21 mouse cellular contexts compared by ENCODE assay signal in the genomic region with DNA sequence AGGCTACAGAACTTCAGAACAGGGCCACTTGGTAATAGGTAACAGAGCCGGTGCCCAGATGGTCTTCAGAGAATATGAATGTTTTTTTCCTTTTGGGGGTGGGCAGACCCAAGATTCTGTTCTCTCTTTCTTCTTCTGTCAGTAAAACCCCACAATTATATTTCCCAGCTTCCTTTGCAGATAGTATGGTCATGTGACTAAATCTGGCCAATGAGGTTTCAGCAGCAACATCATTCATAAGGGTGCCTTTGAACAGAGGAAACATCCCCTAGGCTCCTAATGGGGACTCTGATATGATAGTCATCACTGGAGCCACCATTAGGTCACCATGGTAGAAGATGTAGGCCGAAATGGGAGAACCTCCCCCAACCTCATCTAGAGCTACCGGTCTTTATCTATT. TPM values are rescaled to one million over a fixed set of nuclear protein-coding genes. Genes with fewer than 3 reads are reported as not detected.
DNase-seq lines count a peak whose midpoint lies in the region; TF ChIP-seq lines count a peak whose summit lies in the region.
"Had no signal": no experiment of that assay in that cellular context is flagged by ENCODE, and none has a peak within 500 bp of the region (broad histone marks: within the 10 kb centered on the region; RNA-seq: fewer than 3 reads in every experiment).

No protein-coding gene starts in this region.

- no peaks in the 10 kb centered on the region for H3K79me3 ChIP-seq in C2C12 (ENCODE audit: low read depth)

- TF ChIP-seq EP300 in CH12.LX (IDR thresholded peaks at IDR 0.05; ENCODE audit: low read length): no peak

- H3K9me3 ChIP-seq in CH12.LX (replicated peaks; ENCODE audit: low read length): no peaks in the 10 kb centered on the region
- H3K9me3 ChIP-seq in forebrain, embryonic 10.5 days: no peaks in the 10 kb centered on the region
- H3K9me3 ChIP-seq: embryonic facial prominence, embryonic 10.5 days; embryonic facial prominence, embryonic 12.5 days; forebrain, embryonic 12.5 days had no signal

- TF ChIP-seq POLR2A in CH12.LX (IDR thresholded peaks at IDR 0.05; ENCODE audit: low read depth, low read length) (no peak), myocyte (IDR thresholded peaks at IDR 0.05; ENCODE audit: insufficient read length, low read depth) (no peak)

- H3K4me2 ChIP-seq in CH12.LX (ENCODE audit: insufficient read depth, low read depth, poor library complexity, severe bottlenecking) (no peak overlapping the region), myocyte (ENCODE audit: low read depth) (peak overlapping the region; percentile 44)
- H3K4me2 ChIP-seq: embryonic facial prominence, embryonic 12.5 days; forebrain, embryonic 12.5 days had no signal

- no peak overlapping the region for H3K9ac ChIP-seq in CH12.LX (ENCODE audit: insufficient read depth, low read depth)
- H3K9ac ChIP-seq: embryonic facial prominence, embryonic 12.5 days; forebrain, embryonic 12.5 days had no signal

- 97% methylated on average over 3 of the region's 3 CpGs for WGBS in forebrain, embryonic 10.5 days

- peaks cover 21 to 33% of the 10 kb centered on the region in 2 experiments for H3K4me1 ChIP-seq in CH12.LX (ENCODE audit: control insufficient read depth in 1 of 2, insufficient read depth in 2 of 2)
- peaks cover 14% of the 10 kb centered on the region; the same call in 1 of the 2 replicates for H3K4me1 ChIP-seq in forebrain, embryonic 10.5 days
- H3K4me1 ChIP-seq: embryonic facial prominence, embryonic 12.5 days had no signal

- TF ChIP-seq CTCF in C2C12 (IDR thresholded peaks at IDR 0.05; ENCODE audit: control insufficient read depth, insufficient read depth, insufficient read length): no peak
- TF ChIP-seq CTCF in CH12.LX (conservative IDR thresholded peaks at IDR 0.05 in 1 of 2, IDR thresholded peaks at IDR 0.05 in 1 of 2; ENCODE audit: low read depth in 2 of 2, low read length in 2 of 2): no peak

- dilution Hi-C loops in CH12.LX (cut with MboI; ENCODE audit: extremely low pct_ligation_motif_present, extremely low pct_unique_long_range_greater_than_20kb, low sequenced_read_pairs): no loop called here

- H3K27ac ChIP-seq in CH12.LX (ENCODE audit: insufficient read depth, low read depth): no peak overlapping the region
- no peak overlapping the region for H3K27ac ChIP-seq in forebrain, embryonic 10.5 days
- H3K27ac ChIP-seq: embryonic facial prominence, embryonic 10.5 days; embryonic facial prominence, embryonic 12.5 days; forebrain, embryonic 12.5 days had no signal

- H3K79me2 ChIP-seq in C2C12 (ENCODE audit: control insufficient read depth, insufficient read depth) (no peaks in the 10 kb centered on the region), CH12.LX (replicated peaks; ENCODE audit: control insufficient read depth, extremely low read depth, insufficient read depth, poor library complexity, severe bottlenecking) (no peaks in the 10 kb centered on the region), myocyte (ENCODE audit: control insufficient read depth, insufficient read depth) (no peaks in the 10 kb centered on the region)

- H3K36me3 ChIP-seq in C2C12 (ENCODE audit: control insufficient read depth, insufficient read depth) (no peaks in the 10 kb centered on the region), CH12.LX (replicated peaks in 1 of 2; ENCODE audit: control insufficient read depth in 1 of 2, insufficient read depth in 1 of 2, low read length in 1 of 2) (no peaks in the 10 kb centered on the region), myocyte (ENCODE audit: control insufficient read depth, insufficient read depth) (no peaks in the 10 kb centered on the region)
- no peaks in the 10 kb centered on the region for H3K36me3 ChIP-seq in forebrain, embryonic 10.5 days (replicated peaks)
- H3K36me3 ChIP-seq: embryonic facial prominence, embryonic 10.5 days; embryonic facial prominence, embryonic 12.5 days; forebrain, embryonic 12.5 days had no signal

- DNase-seq in CH12.LX (ENCODE audit: extremely low read depth): peak; percentile 48
- no peak for DNase-seq in kidney, postnatal 4 days
- DNase-seq in forebrain, embryonic 10.5 days (ENCODE audit: extremely low spot score, low spot score): no peak
- DNase-seq: adrenal gland, adult 8-10 months; adrenal gland, postnatal 14 days; adrenal gland, postnatal 36 days; cerebellum, adult 11-12 months; cerebellum, adult 2 months; cerebellum, adult 9-10 months; cerebellum, postnatal 10 days; cerebellum, postnatal 25 days had no signal

- H3K27me3 ChIP-seq in C2C12 (ENCODE audit: control insufficient read depth, insufficient read depth, insufficient read length) (no peaks in the 10 kb centered on the region), CH12.LX (replicated peaks) (peaks cover 1% of the 10 kb centered on the region), myocyte (ENCODE audit: control insufficient read depth, insufficient read depth, insufficient read length) (no peaks in the 10 kb centered on the region)
- H3K27me3 ChIP-seq in forebrain, embryonic 10.5 days (ENCODE audit: poor library complexity, severe bottlenecking): peaks cover 30% of the 10 kb centered on the region
- H3K27me3 ChIP-seq: Patski had no signal

- in situ Hi-C loops in CH12.LX (cut with MboI; ENCODE audit: low pct_ligation_motif_present, low pct_unique_long_range_greater_than_20kb, low sequenced_read_pairs): loop anchor here (5.0 to 10.0 kb wide), 2 partner anchors 36 to 108 kb away; no protein-coding TSS in a partner anchor

- H3K4me3 ChIP-seq in C2C12 (ENCODE audit: insufficient read depth, poor library complexity, severe bottlenecking) (no peak overlapping the region), CH12.LX (replicated peaks in 1 of 3; ENCODE audit: low read depth in 2 of 3, low read length in 2 of 3, poor library complexity in 1 of 3) (no peak overlapping the region), myocyte (no peak overlapping the region)
- no peak overlapping the region for H3K4me3 ChIP-seq in forebrain, embryonic 10.5 days
- H3K4me3 ChIP-seq: embryonic facial prominence, embryonic 10.5 days; embryonic facial prominence, embryonic 12.5 days; forebrain, embryonic 12.5 days had no signal

- no peak for TF ChIP-seq RAD21 in CH12.LX (IDR thresholded peaks at IDR 0.05; ENCODE audit: low read depth, low read length)

- H3ac ChIP-seq in C2C12 (ENCODE audit: control insufficient read depth, insufficient read length, low read depth) (no peak overlapping the region), myocyte (ENCODE audit: control insufficient read depth, insufficient read length) (no peak overlapping the region)

TF ChIP-seq in C2C12, 6 proteins besides CTCF, POLR2A, EP300 and RAD21:
- TF ChIP-seq CEBPB (IDR thresholded peaks at IDR 0.05; ENCODE audit: low read depth) (no peak), USF1 (IDR thresholded peaks at IDR 0.05; ENCODE audit: low read depth) (peak; percentile 17)
TF ChIP-seq in C2C12: peak in this region for 1.

TF ChIP-seq in CH12.LX, 34 proteins besides CTCF, POLR2A, EP300 and RAD21:
- peak; percentile 70 for TF ChIP-seq USF2 (conservative IDR thresholded peaks at IDR 0.05; ENCODE audit: low read depth, low read length)
- no peak for TF ChIP-seq ZKSCAN1 (IDR thresholded peaks at IDR 0.05; ENCODE audit: borderline replicate concordance, low read depth, low read length)
- TF ChIP-seq USF1 (IDR thresholded peaks at IDR 0.05; ENCODE audit: low read depth, low read length): peak; percentile 53; the same call in 1 of the 2 replicates

TF ChIP-seq in myocyte, 11 proteins besides CTCF, POLR2A, EP300 and RAD21:
- peak; percentile 40 for TF ChIP-seq USF1 (IDR thresholded peaks at IDR 0.05; ENCODE audit: low read depth)
- TF ChIP-seq SRF (IDR thresholded peaks at IDR 0.05; ENCODE audit: control insufficient read depth, insufficient read length, low read depth): no peak

RNA-seq across cellular contexts. Expression of gene Prkag3, which starts 3.8 kb away (rescaled TPM):
- 0.66 TPM for polyA plus RNA-seq in C2C12 (2012; fragmentation: generic; extraction: Trizol)
- total RNA-seq in CH12.LX (2012; rRNA removed): 0.08 and 0.13 TPM in 2 replicates
- total RNA-seq in CH12.LX (2014; rRNA removed): 0.09 TPM in 1 of 2 replicates, not detected in the other
- 0.12 TPM in 1 of 2 replicates, not detected in the other for polyA plus RNA-seq in CH12.LX (2012; ENCODE audit: insufficient read length, low read depth)
- 24.6 TPM for polyA plus RNA-seq in myocyte (2012; fragmentation: generic; extraction: Trizol)
- polyA plus RNA-seq in forebrain, embryonic 10.5 days (2016; fragmentation: Nextera tagmentation; extraction: Ambion mirVana): 0.20 TPM in 1 of 2 replicates, not detected in the other
- polyA plus RNA-seq: activated CD4-positive, CD25-positive, alpha-beta regulatory T cell, adult 4 months; CD4-positive, CD25-positive, alpha-beta regulatory T cell, adult 4 months; forebrain, embryonic 12.5 days; forebrain, embryonic 14.5 days; forebrain, embryonic 16.5 days; Patski had no signal

RNA-seq across cellular contexts. Expression of gene Wnt6, which starts 18.9 kb away (rescaled TPM):
- polyA plus RNA-seq in C2C12 (2012; fragmentation: generic; extraction: Trizol) (3.0 TPM), CH12.LX (2012; ENCODE audit: insufficient read length, low read depth) (1.6 and 1.7 TPM in 2 replicates), myocyte (2012; fragmentation: generic; extraction: Trizol) (3.1 TPM)
- total RNA-seq in CH12.LX (2012; rRNA removed) (3.4 and 3.5 TPM in 2 replicates), CH12.LX (2014; rRNA removed) (0.67 and 0.89 TPM in 2 replicates)
- 9.1 and 10.6 TPM in 2 replicates for polyA plus RNA-seq in forebrain, embryonic 10.5 days (2016; fragmentation: Nextera tagmentation; extraction: Ambion mirVana)
- polyA plus RNA-seq: activated CD4-positive, CD25-positive, alpha-beta regulatory T cell, adult 4 months; CD4-positive, CD25-positive, alpha-beta regulatory T cell, adult 4 months; Patski had no signal

RNA-seq across cellular contexts. Expression of gene Wnt10a, which starts 38.5 kb away (rescaled TPM):
- polyA plus RNA-seq in C2C12 (2012; fragmentation: generic; extraction: Trizol): 12.9 TPM
- total RNA-seq in CH12.LX (2012; rRNA removed): 126 and 184 TPM in 2 replicates
- total RNA-seq in CH12.LX (2014; rRNA removed): 142 and 155 TPM in 2 replicates
- polyA plus RNA-seq in CH12.LX (2012; ENCODE audit: insufficient read length, low read depth): 170 and 187 TPM in 2 replicates
- polyA plus RNA-seq in myocyte (2012; fragmentation: generic; extraction: Trizol): 44.0 TPM
- 0.65 and 0.92 TPM in 2 replicates for polyA plus RNA-seq in forebrain, embryonic 10.5 days (2016; fragmentation: Nextera tagmentation; extraction: Ambion mirVana)
- polyA plus RNA-seq: Patski had no signal

RNA-seq across cellular contexts. Expression of gene Cyp27a1, which starts 39.5 kb away (rescaled TPM):
- polyA plus RNA-seq in C2C12 (2012; fragmentation: generic; extraction: Trizol): 0.05 TPM
- not detected in 2 replicates for total RNA-seq in CH12.LX (2012; rRNA removed)
- total RNA-seq in CH12.LX (2014; rRNA removed): not detected in 2 replicates
- polyA plus RNA-seq in CH12.LX (2012; ENCODE audit: insufficient read length, low read depth): not detected in 2 replicates
- polyA plus RNA-seq in myocyte (2012; fragmentation: generic; extraction: Trizol): 0.42 TPM
- polyA plus RNA-seq in forebrain, embryonic 10.5 days (2016; fragmentation: Nextera tagmentation; extraction: Ambion mirVana): 10.4 and 11.5 TPM in 2 replicates
- polyA plus RNA-seq: CD4-positive, CD25-positive, alpha-beta regulatory T cell, adult 4 months; Patski had no signal

Comparison
In these comparisons a context has a peak if more than half of its experiments do, and no peak if none do; other contexts are left out.
1. RNA of gene Prkag3, which starts 3.8 kb away (polyA plus RNA-seq): 24.6 TPM in myocyte (single experiment); 0.66 TPM in C2C12 (single experiment), 0.12 TPM in CH12.LX and 0.20 TPM in forebrain, embryonic 10.5 days; every median in the first group is over 10 times any median in the second.